Mouse (Mus musculus) right cerebral cortex, postnatal 14 days (tissue): ENCODE measurements at regions not wholly inside any gene's neighbourhood (a gene's known extent, or its start where the extent isn't known, plus 50 kb on each side); places are given as distances from the start of the nearest gene placed in this dataset.

ENCODE experiments used
- DNase-seq: peaks from one replicate; pipeline ENCODE4 v3.0.0; 2022

DNA sequence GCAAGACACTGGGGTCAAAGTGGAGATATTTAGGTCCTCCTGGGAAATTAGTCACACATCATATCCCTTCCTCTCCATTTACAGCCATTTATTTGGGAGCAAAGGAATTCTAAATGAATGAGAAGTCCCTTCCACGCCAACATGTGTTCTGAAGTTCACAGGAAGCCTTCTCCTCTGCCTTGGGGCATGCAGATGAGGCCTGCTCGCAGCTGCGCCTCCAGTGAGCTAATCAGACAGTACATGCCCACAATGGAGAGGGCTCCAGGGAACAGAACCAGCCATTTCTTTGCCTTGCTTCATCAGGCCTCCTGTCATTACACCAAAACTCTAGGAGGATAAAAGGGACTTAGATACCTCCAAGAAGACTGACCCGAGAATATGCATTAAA, 71.9 kb upstream of the Thbs1 start:
- no peak for DNase-seq

DNA sequence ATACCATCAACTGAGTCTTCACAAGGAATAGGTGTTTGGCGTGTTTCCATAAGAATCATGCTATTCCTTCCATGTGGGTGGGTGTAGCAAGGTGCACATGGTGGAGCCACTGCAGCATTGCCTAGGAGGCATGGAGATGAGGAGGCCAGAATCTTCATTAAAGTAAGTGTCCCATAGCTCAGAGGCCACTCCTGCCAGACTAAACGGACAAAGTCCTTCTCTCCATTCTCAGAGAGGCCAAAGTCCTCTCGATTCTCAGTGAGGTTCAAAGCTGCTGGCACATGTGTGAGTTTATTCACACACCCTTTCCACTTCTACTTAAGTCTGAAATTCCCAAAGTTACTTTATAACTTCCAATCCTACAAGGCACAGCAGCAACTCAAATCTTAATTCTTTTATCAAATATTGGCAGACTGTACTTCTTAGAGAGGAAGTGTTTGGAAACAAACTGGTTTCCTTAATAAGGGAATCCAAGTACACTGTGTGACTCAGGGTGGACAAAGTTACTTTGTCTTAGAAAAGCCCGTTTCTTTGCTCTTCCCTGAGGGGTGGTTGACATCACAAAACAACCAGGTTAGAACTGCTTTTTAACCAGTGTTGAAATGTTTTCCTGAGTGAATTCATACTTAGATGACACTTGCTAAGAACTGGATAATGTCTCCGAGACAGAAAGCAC, 69.2 kb upstream of the Thbs1 start:
- DNase-seq, result no peak

GRCm38 (mm10) chr2:118044666-118045065, 67.0 kb upstream of the Thbs1 start:
- no peak for DNase-seq

GRCm38 (mm10) chr2:118050326-118050725, 61.4 kb upstream of the Thbs1 start:
- DNase-seq, result no peak

DNA sequence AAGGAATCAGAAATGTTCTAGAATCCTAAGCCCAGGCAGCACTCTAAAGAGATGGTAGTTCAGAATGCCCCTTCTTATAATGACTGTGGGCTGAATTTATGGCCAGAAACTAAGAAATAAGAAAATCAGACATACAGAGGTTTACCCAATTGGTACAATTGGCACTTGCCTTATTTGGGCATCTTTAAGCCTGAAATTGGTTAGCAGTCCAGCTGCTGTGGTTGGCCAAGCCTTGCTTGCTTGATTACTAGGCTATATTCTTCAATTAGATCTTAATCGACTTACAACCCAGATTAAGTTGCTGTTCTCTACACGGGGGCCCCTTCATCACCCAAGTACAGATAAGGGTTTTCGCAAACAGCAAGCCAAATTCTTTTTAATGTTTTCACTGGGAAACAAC, 60.1 kb upstream of the Thbs1 start:
- DNase-seq, result no peak

DNA sequence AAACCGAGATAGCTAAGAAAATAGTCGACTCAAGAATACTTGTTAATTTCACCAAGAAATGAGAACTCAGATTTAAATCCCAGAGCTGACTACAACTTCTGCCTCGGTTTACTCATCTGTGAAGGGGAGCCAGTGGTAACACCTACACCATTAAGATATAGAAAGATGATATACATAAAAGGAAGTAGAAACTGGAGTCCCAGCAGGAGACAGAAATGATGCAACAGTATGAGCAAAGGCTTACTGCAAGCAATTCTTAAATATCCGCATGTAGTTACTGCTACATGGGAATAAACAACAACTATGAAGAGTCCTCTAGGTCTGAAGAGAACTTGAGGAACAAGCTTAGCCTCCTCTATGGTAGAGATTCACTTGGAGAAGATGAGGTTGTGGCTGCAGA, 58.2 kb upstream of the Thbs1 start:
- no peak for DNase-seq

DNA sequence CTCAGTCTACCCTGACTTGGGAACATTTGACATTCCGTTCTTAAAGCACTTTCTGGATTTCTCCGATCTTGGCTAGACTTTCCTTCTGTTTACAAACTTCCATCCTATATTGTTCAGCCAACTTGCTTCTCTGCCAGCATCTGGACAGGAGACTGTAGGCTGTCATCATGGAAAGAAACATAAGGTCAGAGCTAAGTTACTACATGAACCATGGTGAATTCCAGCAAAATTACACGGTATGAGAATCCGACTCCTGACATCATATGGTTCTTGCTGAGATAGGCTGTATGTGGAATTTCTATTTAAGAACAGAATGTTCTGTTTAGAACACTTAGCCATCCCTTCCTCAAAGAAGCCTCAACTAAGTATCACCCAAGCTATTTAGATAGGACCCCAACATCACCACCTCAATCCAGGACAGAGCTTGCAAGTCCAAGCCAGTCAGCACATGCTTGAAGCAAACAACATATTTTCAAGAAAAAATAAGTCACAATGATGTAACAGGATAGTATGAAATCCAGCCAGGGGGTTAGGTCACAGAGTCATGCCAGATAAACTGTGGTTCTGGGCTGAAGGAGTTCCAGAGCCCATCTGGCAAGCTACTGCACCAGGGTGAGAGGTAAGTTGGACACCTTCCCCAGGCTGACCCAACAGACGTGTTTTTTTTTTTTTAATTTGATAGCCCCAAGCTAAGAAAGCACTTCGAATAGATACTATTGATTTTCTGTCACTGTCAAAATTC, 52.9 kb upstream of the Thbs1 start:
- DNase-seq, result no peak

GRCm38 (mm10) chr2:118061291-118061690, 50.4 kb upstream of the Thbs1 start:
- no peak for DNase-seq
